Mouse (Mus musculus): ENCODE measurements around the gene Adap1.
"Not testable (repeated sequence)": the region's sequence is repeated elsewhere in the genome, so short reads cannot be mapped to it uniquely, and the experiment has no call there.

The Adap1 gene

DNA sequence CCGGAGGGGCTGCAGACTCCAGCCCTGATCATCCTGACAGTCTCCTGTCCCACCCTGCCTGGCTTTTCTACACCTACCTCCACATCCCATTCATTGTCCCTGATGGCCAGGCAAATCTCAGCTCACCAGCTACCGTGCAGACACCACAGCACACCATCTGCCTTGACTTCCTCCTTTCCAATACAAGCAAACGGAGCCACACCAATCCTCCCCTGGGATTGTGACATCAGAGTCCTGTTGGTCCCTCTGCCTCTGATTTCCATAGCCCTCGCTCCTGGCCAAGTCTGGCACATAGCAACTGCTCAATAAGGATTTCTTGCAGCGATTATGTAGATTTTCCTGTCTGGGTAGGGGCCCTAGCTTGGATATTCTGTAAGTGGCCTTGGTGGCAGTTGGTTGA is 25.7 kb upstream of the Adap1 start, which contains the start of gene Cox19:
Gene Cox19 (minus strand): TSS at position 285 of the 400 bp plus-strand sequence.
- no peak for DNase-seq (ENCODE audit: low spot score in 2 of 2)

DNA sequence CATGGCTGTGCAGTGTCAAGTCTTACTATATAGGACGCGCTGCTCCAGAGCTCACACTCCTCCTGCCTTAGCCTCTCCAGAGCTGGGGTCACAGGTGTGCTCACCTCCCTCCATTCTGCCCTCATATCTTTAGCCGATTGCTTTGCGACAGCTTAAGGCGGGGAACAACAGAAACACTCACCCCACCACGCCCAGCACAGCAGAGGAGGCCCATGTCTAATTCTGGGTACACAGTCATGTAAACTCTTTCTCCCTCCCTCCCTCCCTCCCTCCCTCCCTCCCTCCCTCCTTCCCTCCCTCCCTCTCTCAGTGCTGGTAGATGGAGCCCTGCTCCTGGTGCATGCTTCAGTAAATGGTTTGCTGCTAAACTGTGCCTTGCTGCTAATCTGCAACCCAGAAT is 24.3 kb upstream of the Adap1 start:
- no peak for DNase-seq (ENCODE audit: low spot score in 2 of 2)

DNA sequence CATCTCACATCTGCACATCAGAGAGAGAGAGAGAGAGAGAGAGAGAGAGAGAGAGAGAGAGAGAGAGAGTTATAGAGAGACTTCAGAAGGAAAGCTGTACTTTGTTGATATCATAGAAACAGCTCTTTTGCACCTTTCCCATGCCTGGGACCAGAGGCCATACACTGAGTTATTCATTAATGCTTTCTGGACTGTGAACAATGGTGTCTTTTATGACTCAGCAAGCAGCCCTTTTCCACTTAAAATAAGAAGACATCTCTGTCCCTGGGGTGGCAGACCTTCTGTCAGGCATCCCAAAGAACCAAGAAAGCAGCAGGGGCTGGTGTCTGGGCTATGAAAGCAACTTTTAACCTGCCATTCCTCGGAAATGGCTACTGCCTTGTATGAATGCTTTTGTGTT is 21.8 kb upstream of the Adap1 start:
- no peak for DNase-seq (ENCODE audit: low spot score in 2 of 2)

DNA sequence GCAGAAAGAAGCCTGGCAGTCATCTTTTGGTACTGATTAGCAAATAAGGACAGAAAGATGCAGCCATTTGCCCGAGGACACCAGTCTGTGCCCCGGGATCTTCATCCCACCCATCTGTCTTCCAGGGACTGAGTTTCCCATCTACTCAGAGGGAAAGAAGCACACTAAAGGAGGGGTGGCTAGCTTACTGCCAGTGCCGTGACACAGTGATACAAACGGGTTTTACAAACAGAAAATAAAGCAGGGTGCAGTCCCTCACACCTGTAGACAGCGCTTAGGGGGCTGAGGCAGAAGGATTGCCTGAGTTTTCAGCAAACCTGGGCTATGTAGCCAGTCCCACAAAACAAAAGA is 19.9 kb upstream of the Adap1 start:
- no peak for DNase-seq (ENCODE audit: low spot score in 2 of 2)

DNA sequence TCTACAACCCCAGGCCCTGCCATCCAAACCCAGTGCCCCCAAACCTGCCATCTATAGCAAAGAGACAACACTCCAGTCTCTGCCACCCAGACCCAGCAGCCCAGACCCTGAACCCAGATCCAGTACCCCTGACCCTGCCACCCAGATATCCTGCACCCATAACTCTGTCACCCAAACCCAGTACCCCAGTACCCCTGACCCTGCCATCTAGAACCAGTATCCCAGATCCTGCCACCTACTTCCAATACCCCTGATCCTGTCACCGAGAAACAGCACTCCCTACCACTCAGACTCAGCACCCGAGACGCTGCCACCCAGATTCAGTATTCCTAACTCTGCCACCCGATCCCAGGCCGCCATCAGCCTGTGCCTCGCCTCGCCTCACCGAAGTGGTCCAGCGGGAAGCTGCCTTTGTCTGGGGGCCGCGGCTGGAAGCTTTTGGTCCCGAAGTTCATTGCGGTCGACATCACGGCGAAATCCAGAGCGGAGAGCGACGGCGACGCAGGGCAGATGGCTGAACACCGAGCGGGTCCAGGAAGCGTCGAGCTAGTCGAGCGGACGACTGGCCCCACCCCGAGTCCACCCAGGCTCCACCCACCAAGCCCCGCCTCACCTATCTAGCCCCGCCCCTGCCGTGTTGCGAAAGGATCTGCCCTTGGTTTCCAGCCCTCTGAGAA is 19.4 kb upstream of the Adap1 start:
- DNase-seq (ENCODE audit: low spot score in 2 of 2) = peak in 1 of 2 experiments; percentile 93

DNA sequence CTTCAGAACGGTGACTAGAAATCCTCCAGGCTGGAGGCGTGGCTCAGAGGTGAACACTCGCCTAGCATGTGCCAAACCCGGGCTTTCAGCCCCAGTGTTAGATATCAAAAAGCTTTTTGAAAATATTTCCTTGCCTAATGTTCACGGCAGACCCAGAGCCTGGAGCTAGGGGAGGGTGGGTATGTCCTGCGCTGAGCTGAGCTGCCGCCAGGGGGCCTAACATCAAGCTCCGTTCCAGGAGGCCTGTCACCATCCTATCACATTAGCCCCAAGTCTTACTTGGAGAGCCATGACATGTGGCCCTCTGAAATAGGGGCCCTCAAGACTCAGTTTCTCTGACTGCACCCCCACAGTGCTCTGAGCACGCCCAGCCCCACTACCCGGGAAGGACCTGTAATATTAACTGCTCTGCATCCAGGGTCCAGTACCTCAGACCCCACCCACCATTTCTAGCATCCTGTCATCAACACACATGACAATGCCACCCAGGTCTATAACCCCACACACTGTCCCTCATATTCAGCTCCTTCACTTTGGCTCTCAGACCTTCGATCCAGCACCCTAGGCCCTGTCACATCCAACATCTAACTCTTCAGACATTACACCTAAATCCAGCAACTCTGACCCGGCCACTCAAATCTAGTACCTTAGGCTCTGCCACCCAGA is 18.7 kb upstream of the Adap1 start:
- DNase-seq (ENCODE audit: low spot score in 2 of 2) = peak in 1 of 2 experiments; percentile 78

DNA sequence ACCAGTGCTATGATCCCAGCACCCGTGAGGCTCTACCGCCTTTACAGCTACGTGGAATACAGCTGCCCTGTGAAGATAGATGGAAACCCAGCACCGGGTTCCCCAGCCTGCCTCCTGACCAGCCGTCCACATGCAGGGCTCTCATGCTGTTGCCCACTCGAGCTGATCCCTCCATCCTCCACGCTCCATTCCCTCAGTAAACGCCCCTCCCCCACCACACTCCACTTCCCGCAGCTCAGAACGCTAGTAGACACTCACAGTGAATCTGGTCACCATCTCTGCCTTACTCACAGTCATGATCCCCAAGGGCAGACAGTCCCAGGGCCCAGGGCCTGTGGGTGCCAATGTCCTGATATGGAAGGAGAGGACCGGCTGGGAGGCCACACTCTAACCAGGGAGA is 13.5 kb upstream of the Adap1 start:
- no peak for DNase-seq (ENCODE audit: low spot score in 2 of 2)

DNA sequence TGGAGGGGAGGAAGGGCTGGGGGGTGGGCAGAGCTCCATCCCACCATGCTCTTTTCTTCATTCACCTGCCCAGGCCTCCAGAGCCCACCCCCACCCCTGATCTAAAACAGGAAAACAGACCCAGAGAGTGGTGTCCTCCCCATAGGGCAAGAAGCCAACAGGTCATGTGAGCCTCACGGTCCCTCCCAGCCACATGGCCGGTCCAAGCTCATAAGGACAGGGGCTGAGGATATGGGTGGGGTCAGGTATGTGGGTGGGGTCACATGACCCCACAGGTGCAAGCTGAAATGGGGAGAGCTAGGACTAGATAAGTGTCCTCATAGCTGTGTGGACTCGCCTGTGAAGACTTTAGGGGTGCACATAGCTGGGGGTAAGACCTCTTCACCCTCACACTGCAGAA is 13.0 kb upstream of the Adap1 start:
- no peak for DNase-seq (ENCODE audit: low spot score in 2 of 2)

DNA sequence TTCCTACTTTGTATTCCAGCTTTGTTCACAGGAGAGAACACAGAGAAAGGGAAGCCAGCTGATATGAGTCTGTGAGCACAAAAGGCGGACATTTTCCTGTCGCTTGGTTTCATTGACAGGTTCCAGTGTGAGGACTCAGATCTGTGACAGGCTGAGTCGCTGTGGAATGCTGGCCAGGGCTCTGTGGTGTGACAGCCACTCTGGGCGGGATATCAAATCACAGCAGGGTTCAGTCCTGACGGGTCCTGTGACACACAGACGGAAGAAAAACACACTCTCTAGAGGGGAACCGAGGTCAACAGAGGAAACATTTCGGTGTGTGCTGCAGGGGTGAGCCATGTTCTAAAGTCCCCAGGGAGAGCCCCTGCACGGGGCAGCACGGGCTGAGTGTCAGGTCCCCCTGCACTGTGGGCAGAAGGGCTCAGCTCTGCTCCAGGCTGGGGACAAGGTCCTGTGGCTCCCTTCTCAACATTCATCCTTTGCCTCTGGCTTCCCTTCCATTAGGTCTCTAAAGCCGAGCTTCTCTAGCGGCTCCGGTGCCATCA is 12.5 kb upstream of the Adap1 start:
- DNase-seq (ENCODE audit: low spot score in 2 of 2) = no peak

DNA sequence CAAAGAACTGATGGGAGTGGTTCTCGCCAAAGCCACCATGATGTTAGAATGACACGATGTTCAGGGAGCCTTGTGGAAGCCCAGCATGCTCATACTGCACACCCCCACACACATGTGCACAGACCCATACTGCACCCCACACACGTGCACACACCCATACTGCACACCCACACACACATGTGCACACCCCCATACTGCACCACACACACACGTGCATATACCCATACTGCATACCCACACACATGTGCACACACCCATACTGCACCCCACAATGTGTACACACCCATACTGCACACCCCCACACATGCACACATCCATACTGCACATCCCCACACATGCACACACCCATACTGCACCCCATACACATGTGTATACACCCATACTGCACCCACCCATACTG is 10.2 kb upstream of the Adap1 start:
- DNase-seq (ENCODE audit: low spot score in 2 of 2) = no peak

DNA sequence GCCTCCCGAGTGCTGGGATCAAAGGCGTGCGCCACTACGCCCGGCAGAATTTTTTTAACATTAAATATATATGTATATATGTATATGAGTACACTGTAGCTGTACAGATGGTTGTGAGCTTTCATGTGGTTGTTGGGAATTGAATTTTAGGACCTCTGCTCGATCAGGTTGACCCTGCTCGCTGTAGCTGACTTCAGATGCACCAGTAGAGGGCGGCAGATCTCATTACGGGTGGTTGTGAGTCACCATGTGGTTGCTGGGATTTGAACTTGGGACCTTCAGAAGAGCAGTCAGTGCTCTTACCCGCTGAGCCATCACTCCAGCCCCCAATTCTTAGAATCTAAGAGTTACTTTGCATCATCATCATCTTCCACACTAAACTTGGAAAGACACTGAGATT is 9.0 kb upstream of the Adap1 start:
- DNase-seq (ENCODE audit: low spot score in 2 of 2) = not testable (repeated sequence)

DNA sequence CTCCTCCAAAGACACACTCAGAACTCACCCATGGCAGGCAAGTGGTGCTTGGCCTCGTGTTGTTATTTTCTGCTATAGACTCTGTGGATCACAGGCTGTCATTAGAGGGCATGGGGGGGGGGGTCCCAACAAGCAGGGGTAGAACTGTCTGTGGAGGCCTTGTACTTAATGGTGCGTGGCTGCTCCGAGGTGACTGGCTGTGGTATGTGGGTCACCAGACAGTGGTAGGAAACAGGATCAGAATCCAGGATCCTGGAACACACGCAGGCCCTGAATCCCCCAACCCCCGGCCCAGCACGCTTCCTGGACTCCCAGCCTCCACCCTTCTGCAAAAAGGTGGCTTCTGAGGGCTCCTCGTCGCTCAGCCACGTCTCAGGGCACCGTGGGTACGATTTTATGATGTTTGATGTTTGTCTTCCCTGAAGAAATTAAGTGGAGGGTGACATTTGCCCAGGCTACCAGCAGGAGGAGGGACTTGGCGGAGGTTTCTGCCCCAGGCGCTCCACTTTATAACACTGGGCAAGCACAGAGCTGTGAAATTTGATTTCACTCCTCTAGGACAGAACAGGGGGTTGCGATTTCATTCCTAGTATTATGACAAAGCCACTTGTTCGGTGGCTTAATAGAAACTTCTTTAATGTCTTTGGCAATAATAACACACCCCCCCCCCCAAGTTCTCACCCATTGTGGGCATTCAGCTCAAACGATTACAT is 8.0 kb upstream of the Adap1 start:
- no peak for DNase-seq (ENCODE audit: low spot score in 2 of 2)

DNA sequence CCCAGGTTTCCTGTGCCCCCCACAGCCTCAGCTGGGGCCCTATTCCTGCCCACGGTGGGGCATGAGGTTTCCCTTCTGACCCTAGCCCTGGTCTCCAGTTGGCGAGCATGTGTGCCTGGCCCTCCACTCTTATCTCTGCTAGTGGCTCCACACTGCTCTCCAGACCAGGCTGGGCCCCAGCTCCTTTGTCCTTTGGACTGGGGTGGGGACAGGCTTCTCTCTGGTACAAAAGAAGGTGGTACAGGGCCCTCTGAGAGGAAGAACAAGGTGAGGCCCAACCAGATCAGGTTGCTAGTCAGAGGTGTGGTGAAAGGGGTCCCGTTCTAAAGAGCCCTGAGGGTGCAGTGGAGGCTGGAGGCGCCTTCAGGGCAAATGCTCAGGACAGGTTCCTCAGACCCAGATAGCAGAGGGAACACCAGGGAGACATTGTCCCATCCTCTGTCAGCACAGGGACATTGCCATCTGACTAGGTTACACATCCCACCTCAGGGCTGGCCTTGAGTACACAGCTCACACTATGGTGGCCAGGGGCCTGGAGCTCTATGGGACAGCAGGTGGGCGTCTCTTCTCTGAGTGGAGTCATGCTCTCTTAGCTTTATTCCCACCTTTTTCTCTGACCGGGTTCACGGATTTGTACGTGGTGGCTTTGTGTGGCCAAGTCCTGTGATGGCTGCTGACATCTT is 7.3 kb upstream of the Adap1 start:
- DNase-seq (ENCODE audit: low spot score in 2 of 2) = no peak

DNA sequence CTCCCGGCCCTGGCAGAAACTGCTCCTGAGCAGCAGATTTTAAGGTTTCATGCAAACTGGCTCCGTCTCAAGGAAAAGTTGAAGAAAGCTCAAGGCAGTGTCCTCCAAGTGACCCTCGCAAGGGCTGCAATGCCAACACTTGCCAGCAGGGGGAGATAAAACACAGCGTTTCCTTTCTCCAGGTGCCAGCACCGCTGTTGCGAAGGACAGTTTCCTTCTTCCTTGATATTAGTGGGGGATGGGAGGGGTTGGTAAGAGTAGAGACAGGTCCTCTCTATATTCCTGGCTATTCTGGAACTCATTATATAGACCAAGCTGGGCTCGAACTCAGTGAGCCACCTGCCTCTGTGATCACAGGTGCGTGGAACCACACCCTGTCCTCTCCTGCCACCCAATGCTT is 6.3 kb upstream of the Adap1 start:
- DNase-seq (ENCODE audit: low spot score in 2 of 2) = peak in 1 of 2 experiments; percentile 78

DNA sequence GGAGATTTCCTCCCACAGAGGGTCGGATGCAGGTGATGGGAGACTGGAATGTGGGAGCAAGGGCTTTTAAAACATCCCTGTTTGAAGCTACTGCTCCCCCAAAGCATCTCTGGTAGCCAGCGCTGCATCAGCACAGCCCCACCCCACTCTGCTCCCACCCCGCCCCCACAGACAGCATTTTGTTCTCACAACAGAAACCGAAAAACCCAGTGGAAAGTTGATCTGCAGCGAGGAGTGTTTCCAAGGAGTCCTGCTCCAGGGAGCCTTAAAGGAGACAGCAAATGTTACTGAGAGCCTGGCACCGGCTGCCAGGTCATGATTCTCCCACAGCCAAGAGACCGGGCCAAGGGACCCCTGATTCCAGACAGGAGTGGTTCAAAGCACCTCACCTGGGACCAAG is 5.3 kb upstream of the Adap1 start:
- no peak for DNase-seq (ENCODE audit: low spot score in 2 of 2)

DNA sequence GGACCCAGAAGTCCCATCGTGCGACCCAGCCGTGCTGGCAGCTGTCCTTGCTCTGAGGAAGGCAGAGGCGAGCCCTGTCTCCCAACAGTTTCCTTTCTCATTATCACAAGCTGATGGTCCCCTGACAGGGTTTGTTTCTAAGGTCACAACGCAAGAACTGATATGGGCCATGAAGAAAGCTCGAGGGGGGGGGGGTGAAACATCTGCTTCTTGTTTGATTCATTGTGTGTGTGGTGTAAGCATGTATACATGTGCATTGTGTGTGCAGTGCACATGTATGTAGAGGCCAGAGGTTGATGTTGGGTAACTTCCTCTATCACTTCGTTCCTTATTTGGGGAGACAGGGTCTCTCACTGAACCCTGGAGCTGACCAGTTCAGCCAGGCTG is 2.2 kb upstream of the Adap1 start:
- DNase-seq (ENCODE audit: low spot score in 2 of 2) = no peak

DNA sequence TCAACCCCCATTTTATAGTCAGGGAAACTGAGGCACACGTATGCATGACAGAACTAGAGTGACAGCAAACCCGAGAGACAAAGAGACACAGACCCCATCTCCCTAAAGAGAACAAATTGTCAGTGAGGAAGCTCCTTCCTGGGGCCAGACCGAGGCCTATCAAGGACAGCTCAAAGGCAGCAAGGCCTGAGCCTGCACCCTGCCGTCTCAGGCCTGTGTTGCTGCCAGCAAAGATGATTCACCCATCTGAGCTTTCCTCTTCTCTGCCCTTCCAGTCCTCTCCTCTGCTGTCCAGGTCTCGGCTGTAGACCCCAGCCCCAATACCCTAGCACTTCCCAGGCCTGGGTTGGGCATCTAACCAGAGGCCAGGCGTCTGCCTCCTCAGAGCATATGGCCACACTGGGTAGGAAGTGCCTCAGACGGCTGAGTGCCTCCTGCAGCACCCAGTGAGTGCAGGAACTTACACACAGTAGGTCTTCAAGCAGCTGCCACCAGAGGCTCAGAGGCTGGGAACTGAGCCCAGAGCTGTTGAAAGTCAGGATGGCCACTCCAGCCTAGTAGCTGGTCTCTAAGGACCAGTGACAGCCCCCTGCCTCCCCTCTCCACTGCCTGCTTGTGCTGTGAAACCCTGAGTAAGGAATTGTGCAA is 1.7 kb upstream of the Adap1 start:
- DNase-seq (ENCODE audit: low spot score in 2 of 2) = no peak

DNA sequence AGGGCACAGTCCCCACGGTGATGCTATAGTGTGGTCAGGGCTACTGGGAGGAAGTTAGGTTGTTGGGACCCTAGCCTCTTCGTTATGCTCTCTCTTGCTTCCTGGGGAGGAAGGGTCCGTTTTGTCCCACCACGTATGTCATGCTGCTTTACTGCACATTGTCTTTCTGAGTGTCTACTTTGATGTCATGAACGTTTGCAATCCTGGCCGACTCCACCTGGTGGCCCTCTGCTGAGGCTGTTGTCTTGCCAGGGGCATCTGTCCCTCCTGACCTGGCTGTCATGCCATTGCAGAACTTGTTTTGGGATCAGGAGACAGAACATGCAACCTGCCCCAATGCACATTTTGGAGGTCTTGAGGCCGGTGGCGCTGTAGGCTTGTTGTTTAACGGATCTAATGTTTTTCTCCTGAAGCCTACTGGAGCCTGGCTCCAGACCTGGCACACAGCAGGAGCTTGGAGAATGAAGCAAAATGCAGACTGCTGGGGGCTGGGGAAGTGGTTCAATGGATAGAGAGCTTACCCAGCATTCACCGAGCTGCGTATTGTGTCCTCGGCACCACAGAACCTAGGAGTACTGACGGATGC is 782 bp upstream of the Adap1 start:
- no peak for DNase-seq (ENCODE audit: low spot score in 2 of 2)

DNA sequence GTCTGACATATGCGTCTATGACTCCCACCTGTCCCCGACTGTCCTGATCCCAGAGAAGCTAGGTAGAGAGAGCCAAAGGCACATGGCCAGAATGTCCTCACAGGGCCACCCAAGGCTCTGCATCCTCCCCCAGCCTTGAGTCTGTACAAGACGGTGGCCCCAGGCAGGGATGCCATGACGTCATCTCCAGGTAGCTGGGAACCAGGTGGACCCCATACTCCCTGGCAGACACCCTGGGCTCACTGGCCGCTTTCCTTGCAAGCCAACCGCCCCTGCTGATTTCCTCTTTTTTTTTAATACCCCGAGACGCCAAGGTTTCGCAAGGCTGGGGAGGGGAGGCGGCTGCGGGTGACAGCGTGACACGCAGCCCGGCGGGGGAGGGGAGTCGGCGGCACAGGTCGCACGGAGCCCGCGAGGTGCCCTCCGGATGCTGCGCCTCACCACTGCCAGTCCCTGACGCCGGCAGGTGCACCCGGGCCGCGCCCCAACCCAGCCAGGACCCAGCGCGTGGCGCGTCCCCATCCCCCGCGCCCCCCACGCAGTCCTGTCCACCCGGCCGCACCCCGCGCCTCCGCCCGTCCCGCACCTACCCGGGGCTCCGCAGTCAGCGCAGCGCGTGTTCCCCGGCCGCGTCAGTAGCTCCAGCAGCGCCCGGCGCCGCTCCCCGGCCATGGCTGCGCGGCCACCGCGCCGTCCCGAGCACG is 579 bp downstream of the Adap1 start:
- peak in 1 of 2 experiments; percentile 69 for DNase-seq (ENCODE audit: low spot score in 2 of 2)

DNA sequence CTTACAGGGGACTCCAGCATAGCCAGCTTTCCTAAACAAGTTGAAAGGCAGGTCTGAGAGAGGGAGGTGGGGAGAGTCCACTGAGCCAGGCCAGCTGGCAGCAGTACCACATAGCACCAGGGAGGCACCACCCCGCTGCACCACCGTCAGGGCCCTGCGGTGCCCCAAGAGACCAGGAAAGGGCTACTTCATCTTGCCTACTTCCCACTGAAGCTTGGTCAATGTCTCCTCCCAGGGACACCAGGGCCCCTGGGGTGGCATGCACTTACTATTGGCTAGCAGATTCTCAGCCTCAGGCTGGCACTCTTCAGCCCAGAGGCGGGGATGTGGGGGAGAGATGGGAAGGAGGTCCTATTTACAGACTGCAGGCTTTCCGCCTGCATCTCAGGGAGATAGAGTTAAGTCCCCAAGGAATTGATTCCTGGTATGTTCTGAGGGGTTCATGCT is 1.4 kb downstream of the Adap1 start:
- peak in 1 of 2 experiments; percentile 66 for DNase-seq (ENCODE audit: low spot score in 2 of 2)

Measured in left cerebral cortex, adult 9 months (tissue).